ENCODE assay signal across 34 mouse cellular contexts in the genomic region with DNA sequence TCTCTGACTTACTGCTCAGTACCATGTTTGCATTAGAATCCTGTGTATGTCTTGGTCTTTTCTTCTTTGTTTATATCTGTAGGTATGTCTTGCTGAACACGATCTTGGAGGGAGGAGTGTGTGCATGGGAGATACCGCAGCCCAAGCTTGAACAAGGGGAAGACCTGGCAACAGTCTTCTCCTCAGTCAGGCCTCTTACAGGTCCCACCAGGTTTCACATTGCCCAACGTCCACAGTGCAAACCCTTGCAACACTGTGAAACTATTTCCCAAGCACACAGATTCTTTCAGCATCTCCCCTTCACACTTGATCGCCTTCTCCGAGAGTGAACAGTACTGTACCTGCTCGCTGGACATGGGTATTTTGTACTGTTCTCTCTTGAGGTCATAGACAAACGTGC. TPM values are rescaled to one million over a fixed set of nuclear protein-coding genes. Genes with fewer than 3 reads are reported as not detected.
"Had no signal": no experiment of that assay in that cellular context is flagged by ENCODE, and none has a peak within 500 bp of the region (broad histone marks: within the 10 kb centered on the region; RNA-seq: fewer than 3 reads in every experiment).

No protein-coding gene starts in this region.

- H3K27me3 ChIP-seq: limb, embryonic 15.5 days; lung, embryonic 15.5 days; midbrain, embryonic 13.5 days; midbrain, embryonic 15.5 days had no signal

- H3K4me1 ChIP-seq: limb, embryonic 10.5 days; limb, embryonic 13.5 days; limb, embryonic 15.5 days; liver, embryonic 12.5 days; liver, embryonic 13.5 days; liver, embryonic 15.5 days; lung, embryonic 15.5 days had no signal

- H3K9ac ChIP-seq: limb, embryonic 12.5 days; limb, embryonic 13.5 days; limb, embryonic 15.5 days; liver, embryonic 12.5 days; liver, embryonic 13.5 days; liver, embryonic 14.5 days; liver, embryonic 15.5 days; liver, postnatal 0 days; lung, embryonic 14.5 days; lung, embryonic 15.5 days; midbrain, embryonic 12.5 days; midbrain, embryonic 13.5 days; midbrain, embryonic 15.5 days had no signal

- H3K4me3 ChIP-seq: left cerebral cortex, adult 2 months; limb, embryonic 10.5 days; limb, embryonic 12.5 days; limb, embryonic 13.5 days; limb, embryonic 15.5 days; liver, embryonic 12.5 days; liver, embryonic 13.5 days; liver, embryonic 15.5 days; lung, embryonic 15.5 days; megakaryocyte, embryonic 14.5 days; midbrain, embryonic 10.5 days; midbrain, embryonic 12.5 days; midbrain, embryonic 13.5 days; midbrain, embryonic 15.5 days; myocyte had no signal

- H3K9me3 ChIP-seq: limb, embryonic 10.5 days; limb, embryonic 12.5 days; limb, embryonic 13.5 days; limb, embryonic 15.5 days; liver, embryonic 12.5 days; liver, embryonic 13.5 days; liver, embryonic 15.5 days; lung, embryonic 15.5 days; midbrain, embryonic 12.5 days; midbrain, embryonic 13.5 days; midbrain, embryonic 15.5 days had no signal

- H3K27ac ChIP-seq: left cerebral cortex, adult 2 months; limb, embryonic 10.5 days; limb, embryonic 12.5 days; limb, embryonic 13.5 days; limb, embryonic 15.5 days; liver, embryonic 12.5 days; liver, embryonic 13.5 days; liver, embryonic 14.5 days; liver, embryonic 15.5 days; lung, embryonic 15.5 days; macrophage; midbrain, embryonic 10.5 days; midbrain, embryonic 12.5 days; midbrain, embryonic 13.5 days; midbrain, embryonic 15.5 days had no signal

- H3K36me3 ChIP-seq: limb, embryonic 10.5 days; limb, embryonic 12.5 days; limb, embryonic 13.5 days; limb, embryonic 15.5 days; liver, embryonic 12.5 days; liver, embryonic 13.5 days; liver, embryonic 15.5 days; lung, embryonic 15.5 days; midbrain, embryonic 10.5 days; midbrain, embryonic 12.5 days; midbrain, embryonic 13.5 days; midbrain, embryonic 15.5 days had no signal

- DNase-seq: layer of hippocampus, postnatal 36 days; left cerebral cortex, postnatal 4 days; liver; liver, embryonic 13.5 days; liver, postnatal 0 days; lung, adult 18-20 months; lung, adult 2 months; lung, embryonic 14.5 days; lung, postnatal 10 days; lung, postnatal 14 days; lung, postnatal 36 days; lung, postnatal 4 days; midbrain, embryonic 14.5 days had no signal

- H3K4me2 ChIP-seq: limb, embryonic 12.5 days; limb, embryonic 13.5 days; limb, embryonic 15.5 days; liver, embryonic 12.5 days; liver, embryonic 13.5 days; liver, embryonic 15.5 days; lung, embryonic 14.5 days; lung, embryonic 15.5 days; midbrain, embryonic 12.5 days; midbrain, embryonic 13.5 days; midbrain, embryonic 15.5 days had no signal

- ATAC-seq: liver, embryonic 12.5 days; liver, postnatal 0 days; lung, postnatal 0 days; midbrain, embryonic 13.5 days; midbrain, embryonic 15.5 days; midbrain, embryonic 16.5 days had no signal

RNA-seq across cellular contexts. Expression of a gene that starts 16.0 kb away (rescaled TPM):
- total RNA-seq: liver, adult 2 months; megakaryocyte-erythroid progenitor cell, adult 5-6 weeks; monocyte, adult 5-6 weeks had no signal
- polyA plus RNA-seq: liver, adult 2 months had no signal

RNA-seq across cellular contexts. Expression of a gene that starts 19.9 kb away (rescaled TPM):
- total RNA-seq: megakaryocyte-erythroid progenitor cell, adult 5-6 weeks; monocyte, adult 5-6 weeks had no signal
